23 mouse cellular contexts compared by ENCODE assay signal in genomic region chr2:93243439-93244089, GRCm38 (mm10). TPM values are rescaled to one million over a fixed set of nuclear protein-coding genes. Genes with fewer than 3 reads are reported as not detected.
DNase-seq lines count a peak whose midpoint lies in the region; TF ChIP-seq lines count a peak whose summit lies in the region.
"Had no signal": no experiment of that assay in that cellular context is flagged by ENCODE, and none has a peak within 500 bp of the region (broad histone marks: within the 10 kb centered on the region; RNA-seq: fewer than 3 reads in every experiment).

No protein-coding gene starts in this region.

- no peak for TF ChIP-seq POLR2A in cerebellum, adult 2 months (IDR thresholded peaks at IDR 0.05; ENCODE audit: borderline replicate concordance, insufficient read depth, low read length)

- TF ChIP-seq CTCF in cerebellum, adult 2 months (IDR thresholded peaks at IDR 0.05; ENCODE audit: borderline replicate concordance, insufficient read depth, low read depth, low read length) = no peak

- peaks cover 50% of the 10 kb centered on the region for H3K4me1 ChIP-seq in cerebellum, adult 2 months (ENCODE audit: control insufficient read depth, insufficient read depth, low read length)
- H3K4me1 ChIP-seq: embryonic facial prominence, embryonic 12.5 days had no signal

- H3K4me3 ChIP-seq in cerebellum, adult 2 months (replicated peaks; ENCODE audit: insufficient read depth, low read depth, low read length) = no peak overlapping the region
- H3K4me3 ChIP-seq: embryonic facial prominence, embryonic 12.5 days; forebrain, embryonic 13.5 days; heart, embryonic 15.5 days; hindbrain, embryonic 15.5 days; left cerebral cortex, adult 2 months; midbrain, embryonic 12.5 days; neural tube, embryonic 12.5 days had no signal

- H3K27me3 ChIP-seq in cerebellum, adult 2 months (ENCODE audit: control insufficient read depth, insufficient read depth, low read length) = no peaks in the 10 kb centered on the region
- H3K27me3 ChIP-seq: embryonic facial prominence, embryonic 12.5 days; forebrain, embryonic 13.5 days; heart, embryonic 15.5 days; hindbrain, embryonic 15.5 days; midbrain, embryonic 12.5 days; neural tube, embryonic 12.5 days had no signal

- peak overlapping the region; percentile 21 for H3K27ac ChIP-seq in cerebellum, adult 2 months (ENCODE audit: insufficient read depth, low read length)
- H3K27ac ChIP-seq: embryonic facial prominence, embryonic 12.5 days; forebrain, embryonic 13.5 days; heart, embryonic 15.5 days; hindbrain, embryonic 15.5 days; left cerebral cortex, adult 2 months; midbrain, embryonic 12.5 days; neural tube, embryonic 12.5 days had no signal

- peak; percentile 39 to 66 for DNase-seq in layer of hippocampus, postnatal 14 days (ENCODE audit: low spot score in 2 of 2)
- no peak for DNase-seq in layer of hippocampus, postnatal 25 days (ENCODE audit: extremely low spot score in 1 of 2, low spot score in 1 of 2)
- peak; percentile 75 to 79 for DNase-seq in cerebellum, adult 2 months
- peak; percentile 64 to 65 for DNase-seq in cerebellum, postnatal 14 days
- DNase-seq in lung, postnatal 4 days = no peak
- no peak for DNase-seq in thymus, postnatal 10 days (ENCODE audit: low spot score in 2 of 2)
- DNase-seq in adrenal gland, postnatal 36 days = no peak
- DNase-seq: adrenal gland, adult 2 months; gastrocnemius, postnatal 36 days; heart, postnatal 36 days; kidney, adult 9 months; kidney, postnatal 25 days; liver, postnatal 0 days; right cerebral cortex, postnatal 25 days; spleen, adult 18-20 months had no signal

- 19% methylated on average over 11 of the region's 11 CpGs for WGBS in cerebellum, adult 2 months

RNA-seq across cellular contexts. Expression of gene Trp53i11, which starts 56.2 kb away (rescaled TPM):
- 10 to 100 TPM; 49.2 to 53.7 TPM for total RNA-seq in layer of hippocampus, postnatal 14 days (2021)
- 10 to 100 TPM; 73.9 to 75.7 TPM for total RNA-seq in layer of hippocampus, postnatal 25 days (2021)
- 54.5 and 59.6 TPM in 2 replicates for polyA plus RNA-seq in cerebellum, adult 2 months (2012; rRNA removed)
- 10 to 100 TPM; 48.9 to 70.7 TPM for total RNA-seq in adrenal gland, postnatal 36 days (2021)
- total RNA-seq: MEL had no signal

Comparison
In these comparisons a context has a peak if more than half of its experiments do, and no peak if none do; other contexts are left out.
1. DNase-seq: peak in layer of hippocampus, postnatal 14 days (2 of 2), cerebellum, adult 2 months (2 of 2) and cerebellum, postnatal 14 days (2 of 2); none in layer of hippocampus, postnatal 25 days (0 of 2), lung, postnatal 4 days (0 of 2), thymus, postnatal 10 days (0 of 2) and adrenal gland, postnatal 36 days (0 of 2).